Mouse (Mus musculus) forebrain, postnatal 0 days (tissue): ENCODE data around the gene Col28a1. TPM values are rescaled to one million over a fixed set of nuclear protein-coding genes. Genes with fewer than 3 reads are reported as not detected.

Experiments
- ATAC-seq: fragments of 200-750 bp; cut with Nextera tagmentation; 2 replicates; pipeline ENCODE4 v1.8.0; 2017; ENCODE audit warnings: mild to moderate bottlenecking, moderate library complexity
- DNase-seq: peaks from one replicate; pipeline ENCODE4 v3.0.0-alpha.2; 2015
- H3K27ac ChIP-seq: fragments of 300-500 bp; sonication (generic); 2 replicates; pipeline ENCODE4 v1.5.1; 2014; ENCODE audit warnings: low read depth, mild to moderate bottlenecking, antibody characterized with exemption, low read length, moderate library complexity, mixed read lengths
- H3K27me3 ChIP-seq: fragments of 300-500 bp; sonication (generic); 2 replicates; pipeline ENCODE4 v1.6.1; 2014; ENCODE audit warnings: mild to moderate bottlenecking, low read length, mixed read lengths; ENCODE audit not compliant: insufficient read depth
- H3K36me3 ChIP-seq: fragments of 300-500 bp; sonication (generic); 2 replicates; pipeline ENCODE4 v1.6.1; 2014; ENCODE audit warnings: mild to moderate bottlenecking, moderate library complexity; ENCODE audit not compliant: insufficient read depth
- H3K4me1 ChIP-seq: fragments of 300-500 bp; sonication (generic); 2 replicates; pipeline ENCODE4 v1.6.1; 2014; ENCODE audit warnings: antibody characterized with exemption; ENCODE audit not compliant: insufficient read depth
- H3K4me2 ChIP-seq: fragments of 300-500 bp; sonication (generic); 2 replicates; pipeline ENCODE4 v1.6.1; 2014; ENCODE audit warnings: low read depth, mild to moderate bottlenecking, moderate library complexity
- H3K4me3 ChIP-seq: fragments of 300-500 bp; sonication (generic); 2 replicates; pipeline ENCODE4 v1.5.1; 2014; ENCODE audit warnings: low read depth, low read length, mixed read lengths
- H3K9ac ChIP-seq: fragments of 300-500 bp; sonication (generic); 2 replicates; pipeline ENCODE4 v1.6.1; 2014; ENCODE audit warnings: mild to moderate bottlenecking
- H3K9me3 ChIP-seq: fragments of 300-500 bp; sonication (generic); 2 replicates; pipeline ENCODE4 v1.6.1; 2016; ENCODE audit warnings: low read length
- CTCF ChIP-seq: sonication (generic); IDR thresholded peaks from 2 replicates; pipeline ENCODE4 v1.5.1; 2016; ENCODE audit warnings: antibody characterized with exemption, control low read depth, low read depth
- WGBS: fragments of 180-500 bp; shearing (Covaris S2); extraction: QIAGEN DNeasy Blood & Tissue Kit; methylation state at CpG from one replicate; pipeline ENCODE4 v1.1.7; 2014; 5-methylcytosine and 5-hydroxymethylcytosine counted together
- polyA plus RNA-seq: library from polyadenylated mRNA; unstranded; fragments of >200 nt; fragmentation: Nextera tagmentation; extraction: Ambion mirVana; gene quantifications from 2 replicates; pipeline ENCODE4 v1.2.1, GENCODE M21; 2015
- total RNA-seq: library from RNA; depleted of rRNA; stranded (reverse); fragments of >200 nt; gene quantifications from 2 replicates; pipeline ENCODE4 v1.2.3, GENCODE M21; 2014

The Col28a1 gene
- total and polyA plus RNA-seq, 2 experiments from 2014 or later = 1.1 to 1.2 TPM

DNA sequence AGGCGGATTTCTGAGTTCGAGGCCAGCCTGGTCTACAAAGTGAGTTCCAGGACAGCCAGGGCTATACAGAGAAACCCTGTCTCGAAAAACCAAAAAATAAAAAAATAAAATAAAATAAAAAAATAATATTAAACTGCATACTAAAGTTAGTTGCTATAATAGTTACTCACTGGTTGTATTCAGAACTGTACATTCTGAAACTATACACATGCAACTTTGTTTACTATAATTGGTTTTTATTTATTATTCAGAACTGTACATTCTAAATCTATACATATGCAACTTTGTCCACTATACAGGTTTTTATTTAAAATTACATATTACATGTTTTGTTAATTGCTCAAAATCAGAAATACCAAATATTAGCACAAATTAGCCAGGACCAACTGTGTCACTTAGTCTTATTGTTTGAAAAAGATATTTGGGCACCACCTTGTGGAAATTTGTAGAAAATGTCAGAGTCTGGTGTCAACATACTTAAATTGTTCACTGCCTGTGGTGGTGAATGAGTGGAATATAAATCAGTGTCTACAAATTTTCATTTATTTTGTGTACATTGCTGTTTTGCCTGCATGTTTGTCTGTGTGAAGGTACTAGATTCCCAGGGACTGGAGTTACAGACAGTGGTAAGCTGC is 3.7 kb downstream of the Col28a1 start:
- H3K27me3 ChIP-seq = no peaks in the 10 kb centered on the region
- TF ChIP-seq CTCF = peak; percentile 72
- no peak overlapping the region for H3K4me2 ChIP-seq
- ATAC-seq (peak; percentile 76), DNase-seq (peak; percentile 68)
- WGBS = 97% methylated on average over 2 of the region's 3 CpGs
- no peaks in the 10 kb centered on the region for H3K36me3 ChIP-seq
- H3K27ac ChIP-seq = no peak overlapping the region
- no peaks in the 10 kb centered on the region for H3K9me3 ChIP-seq
- no peak overlapping the region for H3K9ac ChIP-seq
- H3K4me1 ChIP-seq = no peaks in the 10 kb centered on the region
- no peak overlapping the region for H3K4me3 ChIP-seq

DNA sequence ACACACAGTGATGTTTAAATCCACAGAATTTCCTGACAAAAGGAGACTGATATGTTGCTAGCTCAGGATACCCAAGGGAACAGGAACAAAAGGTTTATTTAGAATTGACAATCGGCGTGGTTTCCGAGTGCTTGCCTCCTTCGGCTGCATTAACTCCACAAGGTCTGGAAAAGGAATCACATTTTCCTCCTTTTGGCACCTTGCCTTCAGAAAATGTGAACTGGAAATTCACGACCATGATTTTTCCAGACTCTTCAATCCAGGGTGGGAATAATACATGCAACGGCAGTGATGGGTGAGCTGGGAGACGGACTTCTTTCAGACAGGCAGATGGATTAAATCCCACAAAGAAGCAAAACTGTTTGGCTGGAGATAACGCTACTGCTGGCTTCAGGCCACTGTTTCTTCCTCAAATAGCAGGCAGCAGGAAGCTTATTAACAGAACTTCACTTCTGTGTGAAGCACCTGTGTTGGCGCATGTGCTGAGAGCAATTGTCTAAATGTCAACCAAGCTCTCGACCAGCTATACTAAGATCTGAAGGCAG is 13.9 kb downstream of the Col28a1 start:
- Histone ChIP-seq H3K9me3 (no peaks in the 10 kb centered on the region), H3K36me3 (no peaks in the 10 kb centered on the region), H3K9ac (no peak overlapping the region; the same call in 1 of the 2 replicates), H3K4me2 (peak overlapping the region; percentile 41), H3K27ac (peak overlapping the region; percentile 57; the same call in 1 of the 2 replicates), H3K4me3 (peak overlapping the region; percentile 19; the same call in 1 of the 2 replicates), H3K27me3 (no peaks in the 10 kb centered on the region), H3K4me1 (peaks cover 7% of the 10 kb centered on the region; the same call in 1 of the 2 replicates)
- TF ChIP-seq CTCF = no peak
- peak; percentile 47 for ATAC-seq
- DNase-seq = peak; percentile 56
- WGBS = 4% methylated on average over 10 of the region's 10 CpGs

DNA sequence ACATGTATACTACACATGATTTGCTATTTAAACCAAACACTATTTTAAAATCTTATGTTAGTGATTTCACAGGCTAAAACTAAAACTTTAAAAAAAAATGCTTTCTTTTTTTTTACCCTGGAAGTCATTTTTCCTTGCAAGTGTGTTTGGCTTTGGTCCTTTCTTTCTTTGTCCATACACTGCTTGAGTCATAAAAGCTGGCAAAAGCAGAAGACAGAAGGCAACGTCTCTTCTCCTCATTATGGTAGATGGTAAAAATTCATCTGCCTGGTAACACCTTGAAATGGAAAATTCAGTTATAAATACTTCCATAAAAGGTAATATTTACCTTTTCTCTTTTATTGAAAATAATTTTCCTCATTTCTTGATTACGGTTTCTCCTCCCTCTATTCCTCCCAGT is 16.3 kb downstream of the Col28a1 start:
- no peak for TF ChIP-seq CTCF
- DNase-seq = no peak
- Histone ChIP-seq H3K27me3 (no peaks in the 10 kb centered on the region), H3K36me3 (no peaks in the 10 kb centered on the region), H3K4me1 (peaks cover 7% of the 10 kb centered on the region; the same call in 1 of the 2 replicates), H3K9ac (no peak overlapping the region), H3K27ac (no peak overlapping the region), H3K4me3 (no peak overlapping the region), H3K4me2 (no peak overlapping the region), H3K9me3 (no peaks in the 10 kb centered on the region)
- 84% methylated on average over 2 of the region's 2 CpGs for WGBS
- no peak for ATAC-seq

DNA sequence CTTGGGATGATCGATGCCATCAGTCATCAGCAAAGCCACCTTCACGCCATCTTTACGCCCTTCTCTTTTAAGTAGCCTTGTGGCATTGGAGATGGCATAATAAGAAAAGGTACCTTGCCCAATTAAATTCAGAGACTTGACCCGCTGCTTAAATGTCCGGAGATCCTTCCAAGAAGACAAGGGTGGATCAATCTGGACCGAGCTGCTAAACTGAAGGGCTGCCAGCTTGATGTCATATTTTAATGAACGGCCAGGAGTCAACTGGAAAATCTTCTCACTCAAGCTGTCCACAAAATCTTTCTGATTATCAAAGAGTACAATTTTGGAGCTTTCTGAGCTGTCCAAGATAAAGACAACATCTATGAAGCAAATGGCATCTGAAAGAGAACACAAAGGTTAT is 17.1 kb downstream of the Col28a1 start:
- no peaks in the 10 kb centered on the region for H3K36me3 ChIP-seq
- no peaks in the 10 kb centered on the region for H3K27me3 ChIP-seq
- TF ChIP-seq CTCF = no peak
- no peak for DNase-seq
- H3K4me1 ChIP-seq = peaks cover 7% of the 10 kb centered on the region; the same call in 1 of the 2 replicates
- no peak overlapping the region for H3K4me3 ChIP-seq
- 96% methylated on average over 7 of the region's 7 CpGs for WGBS
- ATAC-seq = no peak
- H3K9ac ChIP-seq = no peak overlapping the region
- no peak overlapping the region for H3K4me2 ChIP-seq
- H3K9me3 ChIP-seq = no peaks in the 10 kb centered on the region
- no peak overlapping the region for H3K27ac ChIP-seq

DNA sequence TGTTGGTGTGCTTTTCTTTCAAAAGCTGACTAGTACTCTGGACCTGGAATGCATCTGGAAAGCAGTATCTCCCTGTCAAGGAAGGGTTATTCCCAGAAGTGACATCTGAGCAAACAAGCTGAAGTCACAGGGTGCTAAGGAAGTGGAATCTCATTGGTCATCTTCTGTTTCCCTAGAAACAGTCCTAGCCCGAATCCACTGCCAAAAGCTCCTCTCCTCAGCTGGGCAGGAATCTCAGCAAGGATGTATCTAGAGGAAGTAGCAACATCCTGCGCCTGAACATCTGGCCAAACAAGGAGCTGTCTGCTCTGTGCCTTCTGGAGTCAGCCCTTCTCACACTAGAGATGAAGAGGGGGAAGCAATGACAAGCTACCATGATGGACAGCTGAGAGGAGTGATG is 18.4 kb downstream of the Col28a1 start:
- Histone ChIP-seq H3K9ac (no peak overlapping the region), H3K4me2 (no peak overlapping the region), H3K9me3 (no peaks in the 10 kb centered on the region), H3K27me3 (no peaks in the 10 kb centered on the region), H3K36me3 (no peaks in the 10 kb centered on the region), H3K4me3 (no peak overlapping the region), H3K27ac (no peak overlapping the region), H3K4me1 (peaks cover 7% of the 10 kb centered on the region; the same call in 1 of the 2 replicates)
- 67% methylated on average over 2 of the region's 2 CpGs for WGBS
- DNase-seq (no peak), ATAC-seq (peak; percentile 47; the same call in 1 of the 2 replicates)
- no peak for TF ChIP-seq CTCF

DNA sequence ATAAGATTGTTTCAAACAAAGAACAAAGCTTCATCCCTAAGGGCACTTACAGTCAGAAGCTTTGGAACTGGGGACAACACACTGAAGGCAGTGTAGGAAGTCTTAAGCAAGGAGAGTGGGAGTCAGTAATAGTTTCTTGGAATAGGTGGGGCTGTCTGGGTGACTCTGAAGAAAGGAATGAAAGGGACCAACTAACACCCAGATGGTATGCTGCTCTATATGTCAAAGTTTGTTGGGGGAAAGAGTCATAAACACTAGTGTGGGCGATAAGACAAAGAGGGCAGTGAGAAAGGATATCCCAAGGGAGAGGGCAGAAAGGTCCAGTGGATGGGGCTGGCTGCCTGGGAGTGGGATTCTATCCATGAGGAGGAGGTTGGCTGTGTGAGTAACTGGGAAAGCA is 20.3 kb downstream of the Col28a1 start:
- no peak for DNase-seq

DNA sequence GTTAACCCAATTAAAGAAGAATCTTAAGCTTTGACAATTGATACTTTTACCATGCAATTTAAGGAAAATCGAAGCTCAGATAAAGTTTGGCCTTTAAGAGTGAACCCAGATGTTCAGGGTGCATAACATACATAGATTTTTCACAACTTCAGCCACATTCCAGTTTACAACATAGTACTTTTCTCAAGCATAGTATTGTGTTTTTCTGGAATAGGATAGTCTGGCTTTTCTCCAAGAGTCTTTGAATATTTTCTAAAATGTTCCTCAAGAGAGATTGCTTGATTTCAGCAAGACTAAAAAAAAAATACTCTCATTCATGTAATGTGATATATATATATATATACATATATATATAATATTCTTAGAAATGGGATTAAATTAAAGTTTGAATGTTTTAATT is 27.7 kb downstream of the Col28a1 start:
- ATAC-seq (no peak), DNase-seq (no peak)
- H3K4me2 ChIP-seq = no peak overlapping the region
- H3K27ac ChIP-seq = no peak overlapping the region
- no peak for TF ChIP-seq CTCF
- H3K36me3 ChIP-seq = no peaks in the 10 kb centered on the region
- no peaks in the 10 kb centered on the region for H3K9me3 ChIP-seq
- no peak overlapping the region for H3K9ac ChIP-seq
- H3K27me3 ChIP-seq = no peaks in the 10 kb centered on the region
- WGBS = 76% methylated on average over 1 of the region's 1 CpGs
- no peaks in the 10 kb centered on the region for H3K4me1 ChIP-seq
- H3K4me3 ChIP-seq = no peak overlapping the region

More for the DNA sequence above, 20.3 kb downstream of the Col28a1 start:
- TF ChIP-seq CTCF = no peak
- H3K36me3 ChIP-seq = no peaks in the 10 kb centered on the region
- H3K9ac ChIP-seq = no peak overlapping the region
- ATAC-seq = no peak
- H3K4me1 ChIP-seq = no peaks in the 10 kb centered on the region
- no peak overlapping the region for H3K27ac ChIP-seq
- no peaks in the 10 kb centered on the region for H3K27me3 ChIP-seq
- no peak overlapping the region for H3K4me3 ChIP-seq
- 73% methylated on average over 1 of the region's 1 CpGs for WGBS
- no peaks in the 10 kb centered on the region for H3K9me3 ChIP-seq
- no peak overlapping the region for H3K4me2 ChIP-seq
